Mouse (Mus musculus): Measurements from ENCODE around the gene Fuz. TPM values are rescaled to one million over a fixed set of nuclear protein-coding genes. Genes with fewer than 3 reads are reported as not detected.

The Fuz gene
- polyA plus RNA-seq, 1 experiment: 30.7 TPM

DNA sequence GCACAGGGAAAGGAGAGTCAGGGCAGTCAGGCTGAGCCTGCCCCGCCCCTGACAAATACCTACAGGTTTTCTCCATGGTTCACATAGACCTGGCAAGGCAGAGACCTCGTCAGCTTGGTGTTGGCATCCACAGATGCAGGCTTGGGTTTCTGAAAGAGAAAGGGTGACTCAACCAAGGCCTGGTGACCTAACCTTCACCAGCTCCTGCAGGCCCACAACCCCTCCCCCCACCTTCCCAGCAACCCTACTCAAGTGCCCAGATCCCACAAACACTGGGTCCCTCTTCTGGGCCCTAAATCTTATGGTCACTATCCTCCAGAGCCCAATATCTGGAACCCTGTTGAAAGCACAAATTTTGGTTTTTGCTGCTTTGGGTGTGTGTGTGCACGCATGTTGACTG lies 12.8 kb upstream of the Fuz start:
- TF ChIP-seq CTCF (IDR thresholded peaks at IDR 0.05; ENCODE audit: extremely low read depth, insufficient read depth, low read length) (no peak), POLR2A (IDR thresholded peaks at IDR 0.05; ENCODE audit: extremely low read depth, insufficient read depth, low read length) (no peak)
- peaks cover 4% of the 10 kb centered on the region for H3K4me1 ChIP-seq (ENCODE audit: control insufficient read depth, insufficient read depth, low read length)

DNA sequence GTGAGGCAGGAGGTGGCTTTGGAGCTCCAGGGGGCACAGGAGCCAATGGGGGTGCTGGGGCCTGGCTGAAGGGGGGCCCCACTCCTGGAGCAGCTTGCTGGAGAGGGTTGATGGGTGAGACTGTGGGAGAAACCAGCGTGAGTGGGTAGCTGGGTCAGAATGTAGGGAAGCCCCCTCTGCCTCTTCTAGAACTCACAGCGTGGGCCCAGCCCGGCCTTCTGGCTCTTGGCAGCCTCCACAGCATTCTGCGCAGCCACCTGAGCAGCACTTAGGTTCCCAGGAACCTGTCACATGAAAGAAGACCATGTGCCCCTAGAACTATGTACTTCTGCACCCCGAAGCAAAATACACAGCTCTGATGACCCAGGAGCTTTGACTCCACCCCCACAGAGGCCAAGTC lies 11.2 kb upstream of the Fuz start:
- TF ChIP-seq CTCF (IDR thresholded peaks at IDR 0.05; ENCODE audit: extremely low read depth, insufficient read depth, low read length) (no peak), POLR2A (IDR thresholded peaks at IDR 0.05; ENCODE audit: extremely low read depth, insufficient read depth, low read length) (no peak)
- no peak overlapping the region for H3K27ac ChIP-seq (ENCODE audit: insufficient read depth, low read length)
- peaks cover 9% of the 10 kb centered on the region for H3K4me1 ChIP-seq (ENCODE audit: control insufficient read depth, insufficient read depth, low read length)
- H3K4me3 ChIP-seq (ENCODE audit: insufficient read depth, low read length): no peak overlapping the region

More for the DNA sequence above, 12.8 kb upstream of the Fuz start:
- H3K4me3 ChIP-seq (ENCODE audit: insufficient read depth, low read length): no peak overlapping the region
- H3K27ac ChIP-seq (ENCODE audit: insufficient read depth, low read length): no peak overlapping the region

DNA sequence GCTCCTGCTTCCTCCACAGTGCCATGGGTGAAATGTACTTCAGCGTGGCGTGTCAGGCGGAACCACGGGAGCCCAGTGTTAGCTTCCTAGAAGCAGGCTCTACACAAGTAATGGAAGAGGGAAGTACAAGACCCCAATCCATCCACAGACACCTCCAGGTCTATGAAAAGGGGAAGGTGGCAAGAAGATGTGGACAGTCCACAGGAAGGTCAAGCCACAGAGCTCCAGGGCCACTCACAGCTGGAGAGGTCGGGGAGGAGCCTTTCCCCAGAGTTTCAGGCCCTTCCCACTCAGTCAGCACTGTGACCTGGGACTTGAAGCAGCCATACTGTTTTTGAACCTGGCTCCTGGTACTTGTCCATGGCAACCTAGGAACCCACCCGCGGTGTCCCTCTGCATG lies 8.9 kb upstream of the Fuz start:
- TF ChIP-seq POLR2A (IDR thresholded peaks at IDR 0.05; ENCODE audit: extremely low read depth, insufficient read depth, low read length) (no peak), CTCF (IDR thresholded peaks at IDR 0.05; ENCODE audit: extremely low read depth, insufficient read depth, low read length) (no peak)
- peaks cover 14% of the 10 kb centered on the region for H3K4me1 ChIP-seq (ENCODE audit: control insufficient read depth, insufficient read depth, low read length)
- no peak overlapping the region for H3K4me3 ChIP-seq (ENCODE audit: insufficient read depth, low read length)
- no peak overlapping the region for H3K27ac ChIP-seq (ENCODE audit: insufficient read depth, low read length)

DNA sequence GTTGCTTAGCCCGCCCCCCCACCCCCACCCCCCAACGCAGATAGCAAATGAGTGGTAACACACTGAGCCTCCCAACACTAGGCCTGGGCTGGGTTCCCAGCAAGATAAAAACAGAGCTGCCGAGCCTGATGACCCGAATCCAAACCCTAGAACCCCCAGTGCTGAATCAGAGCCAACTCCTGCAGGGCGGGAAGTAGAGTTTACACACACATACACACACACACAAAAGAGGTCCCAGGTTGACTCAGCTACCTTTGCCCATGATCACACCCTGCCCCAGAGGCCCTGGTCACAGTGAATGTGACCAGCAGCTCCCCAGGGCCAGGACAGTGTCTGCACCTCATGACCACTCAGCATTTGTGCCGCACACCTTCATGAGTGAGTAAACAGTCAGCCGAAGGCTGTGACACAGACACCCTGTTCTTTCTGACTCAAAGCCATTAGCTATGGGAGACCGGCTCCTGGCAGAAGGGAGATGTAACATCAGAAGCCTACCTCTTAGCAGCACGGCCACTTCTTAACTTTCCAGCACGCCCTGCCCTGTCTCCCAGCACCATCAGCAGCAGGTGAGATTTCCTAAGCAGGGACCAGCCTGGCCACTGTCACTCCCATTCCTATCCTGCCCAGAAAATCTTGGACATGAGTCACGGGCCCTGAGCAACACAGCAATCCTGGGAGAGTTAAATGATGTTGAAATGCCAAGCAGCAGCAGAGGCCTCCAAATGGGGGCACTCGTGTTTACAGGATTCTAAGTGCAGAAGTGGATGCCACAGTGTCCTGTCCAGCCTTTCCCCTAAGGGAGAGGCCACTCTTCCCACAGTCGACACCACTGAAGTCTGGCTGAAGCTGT lies 7.4 kb upstream of the Fuz start:
- H3K4me1 ChIP-seq (ENCODE audit: control insufficient read depth, insufficient read depth, low read length): peaks cover 14% of the 10 kb centered on the region
- no peak overlapping the region for H3K4me3 ChIP-seq (ENCODE audit: insufficient read depth, low read length)
- TF ChIP-seq POLR2A (IDR thresholded peaks at IDR 0.05; ENCODE audit: extremely low read depth, insufficient read depth, low read length) (no peak), CTCF (IDR thresholded peaks at IDR 0.05; ENCODE audit: extremely low read depth, insufficient read depth, low read length) (no peak)
- no peak overlapping the region for H3K27ac ChIP-seq (ENCODE audit: insufficient read depth, low read length)

DNA sequence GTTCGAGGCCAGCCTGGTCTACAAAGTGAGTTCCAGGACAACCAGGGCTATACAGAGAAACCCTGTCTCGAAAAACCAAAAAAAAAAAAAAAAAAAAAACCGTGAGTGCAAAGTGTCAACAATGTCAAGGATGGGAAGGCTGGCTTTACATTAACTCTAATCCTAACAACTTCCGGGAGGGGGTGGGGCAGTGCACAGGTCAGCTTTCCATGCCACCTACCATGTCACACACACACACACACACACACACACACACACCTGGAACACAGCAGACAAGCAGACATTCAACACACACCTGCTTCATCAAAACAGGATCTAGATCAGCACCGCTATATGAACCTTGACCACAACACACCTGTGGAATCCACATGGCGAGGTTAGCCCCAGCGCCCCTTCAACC lies 5.7 kb upstream of the Fuz start:
- no peak for TF ChIP-seq POLR2A (IDR thresholded peaks at IDR 0.05; ENCODE audit: extremely low read depth, insufficient read depth, low read length)
- no peak for TF ChIP-seq CTCF (IDR thresholded peaks at IDR 0.05; ENCODE audit: extremely low read depth, insufficient read depth, low read length)
- Histone ChIP-seq H3K4me3 (ENCODE audit: insufficient read depth, low read length) (no peak overlapping the region), H3K4me1 (ENCODE audit: control insufficient read depth, insufficient read depth, low read length) (peaks cover 16% of the 10 kb centered on the region), H3K27ac (ENCODE audit: insufficient read depth, low read length) (no peak overlapping the region)

DNA sequence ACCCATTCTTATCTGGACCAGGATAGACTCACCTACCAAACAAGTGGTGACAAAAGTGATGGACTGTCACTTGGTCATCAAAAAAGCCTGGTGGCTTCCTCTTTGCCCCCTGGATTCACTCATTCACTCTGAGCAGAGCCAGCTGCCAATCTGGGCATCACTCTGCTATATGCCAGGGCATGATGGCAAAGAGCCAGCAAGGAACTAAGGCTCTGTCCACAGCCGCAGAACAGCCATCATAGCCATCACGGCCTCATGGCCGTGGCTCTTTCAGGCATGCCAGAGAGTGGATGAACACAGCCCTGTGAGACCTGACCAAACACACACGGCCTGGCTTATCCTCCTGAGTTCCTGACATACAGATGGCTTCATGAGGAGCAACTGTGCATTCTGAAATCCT lies 5.1 kb upstream of the Fuz start:
- TF ChIP-seq POLR2A (IDR thresholded peaks at IDR 0.05; ENCODE audit: extremely low read depth, insufficient read depth, low read length) (no peak), CTCF (IDR thresholded peaks at IDR 0.05; ENCODE audit: extremely low read depth, insufficient read depth, low read length) (no peak)
- Histone ChIP-seq H3K4me3 (ENCODE audit: insufficient read depth, low read length) (peak overlapping the region; percentile 97; the same call in 1 of the 2 replicates), H3K27ac (ENCODE audit: insufficient read depth, low read length) (no peak overlapping the region), H3K4me1 (ENCODE audit: control insufficient read depth, insufficient read depth, low read length) (peaks cover 16% of the 10 kb centered on the region)

DNA sequence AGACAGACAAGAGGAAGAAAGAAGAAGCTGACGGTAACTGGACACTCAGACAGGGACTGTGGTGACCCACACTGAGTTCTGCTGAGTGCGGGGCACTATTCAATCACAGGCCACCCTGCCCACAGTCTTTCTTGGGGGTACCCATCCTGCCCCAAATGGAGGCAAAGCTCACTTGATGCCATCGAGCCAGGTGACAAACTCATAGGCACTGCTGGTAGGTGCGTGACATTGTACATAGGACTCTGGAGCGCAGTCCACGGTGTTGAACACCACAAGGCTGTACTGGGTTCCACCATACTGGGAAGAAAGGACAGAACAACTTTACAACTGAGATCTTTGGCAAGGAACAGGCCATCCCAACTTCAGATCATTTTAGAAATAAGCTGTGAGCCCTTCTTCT lies 4.3 kb upstream of the Fuz start:
- Histone ChIP-seq H3K4me3 (ENCODE audit: insufficient read depth, low read length) (peak overlapping the region; percentile 97), H3K4me1 (ENCODE audit: control insufficient read depth, insufficient read depth, low read length) (peaks cover 13% of the 10 kb centered on the region), H3K27ac (ENCODE audit: insufficient read depth, low read length) (no peak overlapping the region)
- TF ChIP-seq CTCF (IDR thresholded peaks at IDR 0.05; ENCODE audit: extremely low read depth, insufficient read depth, low read length) (no peak), POLR2A (IDR thresholded peaks at IDR 0.05; ENCODE audit: extremely low read depth, insufficient read depth, low read length) (no peak)

DNA sequence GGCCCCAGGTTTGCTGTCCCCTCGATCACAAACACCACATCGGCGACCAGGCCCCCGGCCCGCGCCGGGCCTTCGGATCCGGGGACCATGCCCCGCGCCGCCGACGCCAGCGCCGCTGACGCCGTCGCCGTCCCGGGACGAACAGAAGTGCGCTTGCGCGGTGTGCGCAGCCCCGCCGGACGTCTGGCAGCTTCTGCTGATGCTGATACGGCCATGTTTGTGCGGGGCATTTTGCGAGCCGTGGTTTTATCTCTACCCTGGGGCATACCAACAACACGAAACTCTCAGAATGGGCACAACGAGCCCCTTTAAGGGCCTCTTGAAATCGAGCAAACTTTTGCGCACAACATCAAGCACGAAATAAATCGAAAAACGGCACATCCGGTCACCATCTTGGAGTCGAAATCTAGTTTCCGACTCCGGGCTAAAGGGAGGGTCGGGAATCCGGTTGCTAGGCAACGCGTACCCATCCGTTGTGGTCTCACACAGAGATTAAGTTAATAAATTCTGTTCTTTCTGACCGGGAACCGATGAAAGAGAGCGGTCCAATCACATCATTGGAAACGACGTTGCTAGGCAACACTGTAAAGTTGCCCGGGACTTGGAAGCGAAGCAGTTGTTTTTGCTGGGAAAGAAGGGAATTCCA lies 3.5 kb upstream of the Fuz start, which contains the start of gene Med25:
TSS of gene Med25 (minus strand) at position 437 of the 646 bp plus-strand sequence.
- H3K27ac ChIP-seq (ENCODE audit: insufficient read depth, low read length): peak within 1 kb of the TSS; percentile 93
- H3K4me3 ChIP-seq (ENCODE audit: insufficient read depth, low read length): peak within 1 kb of the TSS; percentile 97
- peaks cover 13% of the 10 kb centered on the region for H3K4me1 ChIP-seq (ENCODE audit: control insufficient read depth, insufficient read depth, low read length)
- TF ChIP-seq POLR2A (IDR thresholded peaks at IDR 0.05; ENCODE audit: extremely low read depth, insufficient read depth, low read length) (peak; percentile 55; the same call in 1 of the 2 replicates), CTCF (IDR thresholded peaks at IDR 0.05; ENCODE audit: extremely low read depth, insufficient read depth, low read length) (no peak)

DNA sequence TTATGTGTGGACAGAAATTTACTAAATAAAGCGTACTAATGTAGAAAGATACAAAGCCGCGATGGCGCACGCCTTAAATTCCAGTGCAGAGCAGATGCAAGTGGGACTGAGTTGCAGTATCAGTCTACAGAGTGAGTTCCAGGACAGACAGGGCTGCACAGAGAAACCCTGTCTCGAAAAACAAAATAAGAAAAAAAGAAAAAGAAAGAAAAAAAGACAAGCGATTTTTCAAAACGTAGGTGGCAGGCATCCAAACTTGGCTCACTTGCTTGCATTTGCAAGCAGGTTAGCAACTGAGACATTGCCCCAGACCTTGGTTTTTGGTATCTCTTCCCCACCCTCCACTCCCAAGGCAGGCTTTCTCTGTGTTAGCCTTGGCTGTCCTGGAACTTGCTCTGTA lies 2.7 kb upstream of the Fuz start:
- Histone ChIP-seq H3K4me1 (ENCODE audit: control insufficient read depth, insufficient read depth, low read length) (peaks cover 12% of the 10 kb centered on the region), H3K27ac (ENCODE audit: insufficient read depth, low read length) (peak overlapping the region; percentile 1; the same call in 1 of the 2 replicates), H3K4me3 (ENCODE audit: insufficient read depth, low read length) (no peak overlapping the region)
- no peak for TF ChIP-seq POLR2A (IDR thresholded peaks at IDR 0.05; ENCODE audit: extremely low read depth, insufficient read depth, low read length)

DNA sequence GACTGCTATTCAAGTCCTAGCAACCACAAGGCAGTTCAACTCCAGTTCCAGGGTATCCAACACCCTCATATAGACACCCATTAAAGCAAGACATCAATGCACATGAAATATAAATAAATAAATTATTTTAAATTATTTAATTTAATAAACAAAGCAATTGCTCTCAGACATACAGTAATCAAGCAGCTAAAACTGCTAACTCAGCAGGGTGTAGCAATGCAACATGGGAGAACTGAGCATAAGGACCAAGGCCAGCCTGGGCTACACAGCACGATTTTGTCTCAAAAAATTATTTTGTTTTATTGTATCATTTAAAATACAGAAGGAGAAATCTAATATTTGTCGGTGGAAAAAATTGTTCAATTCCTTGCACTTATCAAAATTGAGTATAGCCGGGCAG lies 1.7 kb upstream of the Fuz start:
- H3K4me1 ChIP-seq (ENCODE audit: control insufficient read depth, insufficient read depth, low read length): peaks cover 7% of the 10 kb centered on the region
- TF ChIP-seq CTCF (IDR thresholded peaks at IDR 0.05; ENCODE audit: extremely low read depth, insufficient read depth, low read length) (no peak), POLR2A (IDR thresholded peaks at IDR 0.05; ENCODE audit: extremely low read depth, insufficient read depth, low read length) (no peak)
- H3K27ac ChIP-seq (ENCODE audit: insufficient read depth, low read length): no peak overlapping the region

More for the DNA sequence above, 1.7 kb upstream of the Fuz start:
- H3K4me3 ChIP-seq (ENCODE audit: insufficient read depth, low read length): no peak overlapping the region

Measured in cortical plate, adult 2 months (tissue).